Mouse (Mus musculus) lung, postnatal 0 days (tissue): ENCODE results near the gene Ntng2. TPM values are rescaled to one million over a fixed set of nuclear protein-coding genes. Genes with fewer than 3 reads are reported as not detected.

Experiments used
- ATAC-seq: fragments of 200-750 bp; cut with Nextera tagmentation; 2 replicates; pipeline ENCODE4 v1.8.0; 2017; ENCODE audit warnings: moderate library complexity
- DNase-seq: peaks from one replicate; pipeline ENCODE4 v3.0.0-alpha.2; 2016; ENCODE audit warnings: low spot score
- H3K27ac ChIP-seq: fragments of 300-500 bp; sonication (generic); 2 replicates; pipeline ENCODE4 v1.5.1; 2014; ENCODE audit warnings: antibody characterized with exemption, mild to moderate bottlenecking, low read length, mixed read lengths
- H3K27me3 ChIP-seq: fragments of 300-500 bp; sonication (generic); replicated peaks from 2 replicates; pipeline ENCODE4 v1.6.1; 2014; ENCODE audit warnings: low read length, mixed read lengths; ENCODE audit not compliant: insufficient read depth
- H3K36me3 ChIP-seq: fragments of 300-500 bp; sonication (generic); 2 replicates; pipeline ENCODE4 v1.6.1; 2014; ENCODE audit warnings: low read length, mixed read lengths; ENCODE audit not compliant: insufficient read depth
- H3K4me1 ChIP-seq: fragments of 300-500 bp; sonication (generic); 2 replicates; pipeline ENCODE4 v1.6.1; 2014; ENCODE audit warnings: antibody characterized with exemption, low read depth, low read length, mixed read lengths; ENCODE audit not compliant: insufficient read depth
- H3K4me2 ChIP-seq: fragments of 300-500 bp; sonication (generic); replicated peaks from 2 replicates; pipeline ENCODE4 v1.6.1; 2014; ENCODE audit warnings: low read depth, mild to moderate bottlenecking, low read length, moderate library complexity, mixed read lengths
- H3K4me3 ChIP-seq: fragments of 300-500 bp; sonication (generic); 2 replicates; pipeline ENCODE4 v1.5.1; 2014; ENCODE audit warnings: low read depth, low read length
- H3K9ac ChIP-seq: fragments of 300-500 bp; sonication (generic); replicated peaks from 2 replicates; pipeline ENCODE4 v1.6.1; 2014; ENCODE audit warnings: low read depth, mild to moderate bottlenecking
- H3K9me3 ChIP-seq: fragments of 300-500 bp; sonication (generic); 2 replicates; pipeline ENCODE4 v1.6.1; 2016; ENCODE audit warnings: low read length, mixed read lengths
- CTCF ChIP-seq: IDR thresholded peaks from 2 replicates; pipeline ENCODE4 v1.5.1; 2016; ENCODE audit warnings: antibody characterized with exemption, mild to moderate bottlenecking
- EP300 ChIP-seq: IDR thresholded peaks from 2 replicates; pipeline ENCODE4 v1.6.1; 2016; ENCODE audit warnings: antibody characterized with exemption, mild to moderate bottlenecking, control low read depth
- WGBS: fragments of 180-500 bp; shearing (Covaris S2); extraction: QIAGEN DNeasy Blood & Tissue Kit; methylation state at CpG from one replicate; pipeline ENCODE4 v1.1.7; 2014; 5-methylcytosine and 5-hydroxymethylcytosine counted together
- polyA plus RNA-seq: library from polyadenylated mRNA; unstranded; fragments of >200 nt; fragmentation: Nextera tagmentation; extraction: Ambion mirVana; gene quantifications from 2 replicates; pipeline ENCODE4 v1.2.1, GENCODE M21; 2015

Ntng2 gene
- polyA plus RNA-seq, 1 experiment from 2014 or later = 1.4 TPM

- Histone ChIP-seq H3K9ac (no peak overlapping the region), H3K4me1 (no peaks in the 10 kb centered on the region), H3K36me3 (no peaks in the 10 kb centered on the region), H3K9me3 (no peaks in the 10 kb centered on the region), H3K4me3 (no peak overlapping the region), H3K4me2 (no peak overlapping the region), H3K27me3 (peaks cover 3% of the 10 kb centered on the region; the same call in 1 of the 2 replicates), H3K27ac (no peak overlapping the region)
- 84% methylated on average over 7 of the region's 7 CpGs for WGBS
- DNase-seq = no peak
- TF ChIP-seq CTCF (no peak), EP300 (no peak)
- no peak for ATAC-seq
These were observed 62.4 kb downstream of the Ntng2 start for GRCm38 (mm10) chr2:29190392-29190791.

GRCm38 (mm10) chr2:29186209-29186608 is 66.6 kb downstream of the Ntng2 start:
- TF ChIP-seq EP300 = no peak
- no peak for TF ChIP-seq CTCF
- Histone ChIP-seq H3K36me3 (no peaks in the 10 kb centered on the region), H3K4me2 (no peak overlapping the region), H3K9me3 (no peaks in the 10 kb centered on the region), H3K4me1 (no peaks in the 10 kb centered on the region), H3K4me3 (no peak overlapping the region), H3K9ac (no peak overlapping the region), H3K27me3 (no peaks in the 10 kb centered on the region), H3K27ac (no peak overlapping the region)
- DNase-seq = no peak
- 64% methylated on average over 6 of the region's 6 CpGs for WGBS
- ATAC-seq = no peak

GRCm38 (mm10) chr2:29183266-29183924 is 69.4 kb downstream of the Ntng2 start:
- Histone ChIP-seq H3K27me3 (no peaks in the 10 kb centered on the region), H3K36me3 (peaks cover 17% of the 10 kb centered on the region), H3K4me2 (no peak overlapping the region), H3K4me1 (peaks cover 3% of the 10 kb centered on the region; the same call in 1 of the 2 replicates), H3K27ac (no peak overlapping the region), H3K4me3 (no peak overlapping the region), H3K9me3 (no peaks in the 10 kb centered on the region), H3K9ac (no peak overlapping the region)
- no peak for DNase-seq
- TF ChIP-seq EP300 (no peak), CTCF (no peak)
- WGBS = 52% methylated on average over 6 of the region's 6 CpGs
- ATAC-seq = no peak

GRCm38 (mm10) chr2:29181111-29181510 is 71.7 kb downstream of the Ntng2 start:
- no peak for TF ChIP-seq EP300
- no peak for TF ChIP-seq CTCF
- Histone ChIP-seq H3K4me2 (no peak overlapping the region), H3K36me3 (peaks cover 38% of the 10 kb centered on the region), H3K27ac (peak overlapping the region; percentile 22; the same call in 1 of the 2 replicates), H3K9me3 (no peaks in the 10 kb centered on the region), H3K9ac (no peak overlapping the region), H3K4me1 (peaks cover 3% of the 10 kb centered on the region; the same call in 1 of the 2 replicates), H3K27me3 (no peaks in the 10 kb centered on the region), H3K4me3 (no peak overlapping the region)
- DNase-seq (peak; percentile 62), ATAC-seq (no peak; the same call in 1 of the 2 replicates)
- WGBS = 41% methylated on average over 2 of the region's 2 CpGs

- ATAC-seq = no peak
- H3K36me3 ChIP-seq = peaks cover 39% of the 10 kb centered on the region
- no peak for TF ChIP-seq CTCF
- no peak for TF ChIP-seq EP300
These were observed 73.0 kb downstream of the Ntng2 start for GRCm38 (mm10) chr2:29179810-29180209.

GRCm38 (mm10) chr2:29174887-29175286 is 77.9 kb downstream of the Ntng2 start:
- 66% methylated on average over 3 of the region's 3 CpGs for WGBS
- H3K36me3 ChIP-seq = peaks cover 54% of the 10 kb centered on the region
- no peaks in the 10 kb centered on the region for H3K9me3 ChIP-seq
- H3K4me1 ChIP-seq = no peaks in the 10 kb centered on the region
- DNase-seq (no peak), ATAC-seq (no peak)
- no peaks in the 10 kb centered on the region for H3K27me3 ChIP-seq
- no peak overlapping the region for H3K27ac ChIP-seq
- no peak overlapping the region for H3K4me3 ChIP-seq
- TF ChIP-seq CTCF (no peak), EP300 (no peak)
- H3K4me2 ChIP-seq = no peak overlapping the region
- no peak overlapping the region for H3K9ac ChIP-seq

More at GRCm38 (mm10) chr2:29179810-29180209, 73.0 kb downstream of the Ntng2 start:
- H3K27ac ChIP-seq = no peak overlapping the region
- H3K9ac ChIP-seq = no peak overlapping the region
- no peaks in the 10 kb centered on the region for H3K27me3 ChIP-seq
- no peak for DNase-seq
- no peaks in the 10 kb centered on the region for H3K9me3 ChIP-seq
- H3K4me3 ChIP-seq = no peak overlapping the region
- 89% methylated on average over 4 of the region's 4 CpGs for WGBS
- no peak overlapping the region for H3K4me2 ChIP-seq
- peaks cover 3% of the 10 kb centered on the region; the same call in 1 of the 2 replicates for H3K4me1 ChIP-seq
